Mouse (Mus musculus): ENCODE results near the gene Lgalsl. TPM values are rescaled to one million over a fixed set of nuclear protein-coding genes. Genes with fewer than 3 reads are reported as not detected.

Gene Lgalsl
- polyA plus RNA-seq (2012): 0.03 and 0.04 TPM in 2 replicates

DNA sequence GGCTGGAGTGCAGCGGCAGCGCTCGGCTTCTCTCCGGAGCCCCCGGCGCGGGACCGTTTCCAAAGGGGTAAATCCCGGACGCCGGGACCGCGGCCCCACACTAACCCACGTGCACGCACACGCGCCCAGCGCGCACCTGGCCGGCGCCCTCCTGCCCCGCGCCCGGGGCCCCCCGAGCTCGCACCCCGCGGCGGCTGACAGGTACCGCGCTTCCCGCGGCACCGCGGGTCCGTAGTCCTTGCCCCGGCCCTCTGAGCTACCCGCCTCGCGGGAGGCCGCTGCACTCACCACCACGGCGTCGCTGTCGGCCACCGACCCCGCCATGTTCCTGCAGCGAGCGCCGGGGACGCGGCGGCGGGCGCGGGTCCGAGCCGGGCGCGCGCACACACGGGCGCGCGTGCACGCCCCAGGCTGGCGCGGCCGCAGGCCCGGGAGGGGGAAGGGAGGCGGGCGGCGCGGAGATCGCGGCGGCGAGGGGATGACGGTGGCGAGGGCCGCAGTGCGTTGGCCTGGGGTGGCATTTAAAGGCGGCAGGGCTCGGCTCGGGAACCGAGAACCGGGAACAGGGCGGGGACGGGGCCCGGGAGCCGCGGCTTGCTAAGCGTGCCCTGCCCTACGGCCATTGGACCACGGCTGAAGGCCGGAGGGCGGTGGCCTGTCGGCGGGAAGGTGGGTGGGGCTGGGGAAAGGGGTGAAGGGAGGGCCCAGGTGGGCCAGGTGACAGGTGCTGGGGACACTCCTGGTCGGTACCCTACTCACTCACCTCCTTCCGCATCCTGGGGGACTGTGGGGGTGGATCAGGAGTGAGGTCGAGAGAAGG lies at the start of gene Lgalsl:
Gene Lgalsl, minus strand, starts transcription at position 371 of the 820 bp plus-strand sequence.
- Histone ChIP-seq H3K4me1 (ENCODE audit: control insufficient read depth) (peaks cover 28% of the 10 kb centered on the region), H3K4me3 (replicated peaks) (peak within 1 kb of the TSS; percentile 87), H3K9me3 (ENCODE audit: control insufficient read depth, low read length) (no peaks in the 10 kb centered on the region), H3K36me3 (ENCODE audit: control insufficient read depth) (peaks cover 21% of the 10 kb centered on the region), H3K27me3 (ENCODE audit: control insufficient read depth) (peaks cover 52% of the 10 kb centered on the region)
- TF ChIP-seq GATA1 (IDR thresholded peaks at IDR 0.05; ENCODE audit: low read length): no peak
- TF ChIP-seq TAL1 (IDR thresholded peaks at IDR 0.05; ENCODE audit: low read length): no peak

DNA sequence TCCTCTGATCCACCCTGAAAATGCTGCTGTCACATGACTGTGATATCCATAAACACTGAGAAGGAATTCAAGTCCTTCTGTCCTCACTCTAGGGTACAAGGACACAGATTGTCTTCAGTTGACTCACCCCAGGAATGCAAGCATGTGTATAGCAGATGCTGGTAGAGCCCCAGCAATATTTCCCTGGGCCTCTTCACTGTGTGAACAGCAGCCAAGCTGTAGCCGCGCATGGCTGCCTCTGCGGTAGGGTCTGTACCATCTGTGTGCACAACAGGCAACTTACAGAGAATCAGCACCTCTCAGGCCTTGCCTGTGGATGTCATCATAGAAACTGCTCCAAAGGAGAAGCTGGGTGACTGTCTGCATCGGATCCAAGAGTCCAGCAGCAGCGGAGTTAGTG lies 47.8 kb upstream of the Lgalsl start:
- Histone ChIP-seq H3K9me3 (ENCODE audit: control insufficient read depth, low read length) (no peaks in the 10 kb centered on the region), H3K27me3 (ENCODE audit: control insufficient read depth) (no peaks in the 10 kb centered on the region), H3K4me1 (ENCODE audit: control insufficient read depth) (no peaks in the 10 kb centered on the region), H3K4me3 (replicated peaks) (no peak overlapping the region), H3K36me3 (ENCODE audit: control insufficient read depth) (no peaks in the 10 kb centered on the region)
- TF ChIP-seq TAL1 (IDR thresholded peaks at IDR 0.05; ENCODE audit: low read length) (no peak), GATA1 (IDR thresholded peaks at IDR 0.05; ENCODE audit: low read length) (no peak)

DNA sequence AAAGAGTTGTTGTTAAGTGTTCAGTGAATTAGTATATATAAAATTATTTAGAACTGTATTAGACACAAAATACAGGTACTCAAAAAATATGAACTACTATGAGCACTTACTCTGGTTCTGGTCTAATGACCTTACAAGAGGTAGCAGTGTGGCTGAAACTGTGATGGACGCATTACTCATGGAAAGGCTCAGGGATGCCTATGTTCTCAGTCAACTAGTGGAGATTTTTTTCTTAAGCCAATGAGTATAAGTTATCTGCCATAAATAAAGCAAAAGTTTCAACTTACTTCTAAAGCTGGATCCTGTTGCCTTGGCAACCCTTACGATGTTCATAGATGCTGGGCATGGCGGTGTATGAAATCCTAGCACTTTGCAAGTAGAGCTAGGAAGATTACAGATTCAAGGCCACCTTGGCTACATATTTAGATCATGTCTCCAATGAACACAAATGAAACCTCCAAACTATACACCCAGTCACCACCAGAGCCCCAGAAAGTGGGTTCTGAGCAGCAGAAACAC lies 46.8 kb upstream of the Lgalsl start:
- Histone ChIP-seq H3K27me3 (ENCODE audit: control insufficient read depth) (no peaks in the 10 kb centered on the region), H3K36me3 (ENCODE audit: control insufficient read depth) (no peaks in the 10 kb centered on the region), H3K9me3 (ENCODE audit: control insufficient read depth, low read length) (no peaks in the 10 kb centered on the region), H3K4me1 (ENCODE audit: control insufficient read depth) (no peaks in the 10 kb centered on the region), H3K4me3 (replicated peaks) (no peak overlapping the region)
- TF ChIP-seq GATA1 (IDR thresholded peaks at IDR 0.05; ENCODE audit: low read length) (no peak), TAL1 (IDR thresholded peaks at IDR 0.05; ENCODE audit: low read length) (no peak)

DNA sequence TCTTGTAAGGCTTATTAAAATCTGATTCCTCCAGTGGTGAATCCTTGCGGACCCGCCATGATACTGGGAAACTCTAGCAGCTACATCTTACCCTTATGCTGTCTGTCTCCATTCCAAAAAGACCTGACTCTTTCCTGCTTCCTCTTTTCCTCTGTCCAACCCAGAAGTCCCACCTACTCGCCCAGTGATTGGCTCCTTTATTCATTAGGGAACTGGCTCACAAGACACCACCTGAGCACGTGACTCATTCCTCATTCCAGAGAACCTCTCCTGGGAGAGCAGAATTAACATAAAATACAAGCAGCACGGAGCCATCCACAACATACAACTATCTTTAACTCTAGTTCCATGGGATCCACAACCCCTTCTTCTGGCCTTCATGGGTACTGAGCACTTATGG lies 42.5 kb upstream of the Lgalsl start:
- TF ChIP-seq GATA1 (IDR thresholded peaks at IDR 0.05; ENCODE audit: low read length) (no peak), TAL1 (IDR thresholded peaks at IDR 0.05; ENCODE audit: low read length) (no peak)

DNA sequence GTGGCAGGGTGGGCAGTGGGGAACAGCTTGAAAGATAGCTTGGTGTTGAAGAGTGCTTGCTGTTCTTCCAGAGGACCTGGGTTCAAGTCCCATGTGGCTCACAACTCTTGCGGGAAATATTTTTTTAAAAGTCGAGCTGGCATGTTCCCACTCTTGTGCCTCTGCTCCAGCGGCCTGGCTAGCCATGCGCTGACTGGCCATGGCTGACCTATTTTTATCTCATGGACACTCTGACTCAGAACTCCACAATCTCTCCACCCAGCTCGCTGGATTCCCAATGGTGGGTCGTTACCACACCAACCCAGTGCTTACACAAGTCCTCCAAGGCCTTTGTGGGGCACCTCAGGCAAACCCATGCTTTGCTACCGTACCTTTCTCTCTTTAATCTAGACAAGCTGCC lies 42.1 kb upstream of the Lgalsl start:
- Histone ChIP-seq H3K4me3 (replicated peaks) (no peak overlapping the region), H3K36me3 (ENCODE audit: control insufficient read depth) (no peaks in the 10 kb centered on the region), H3K4me1 (ENCODE audit: control insufficient read depth) (peaks cover 16% of the 10 kb centered on the region), H3K9me3 (ENCODE audit: control insufficient read depth, low read length) (no peaks in the 10 kb centered on the region), H3K27me3 (ENCODE audit: control insufficient read depth) (no peaks in the 10 kb centered on the region)
- TF ChIP-seq TAL1 (IDR thresholded peaks at IDR 0.05; ENCODE audit: low read length): no peak
- TF ChIP-seq GATA1 (IDR thresholded peaks at IDR 0.05; ENCODE audit: low read length): no peak

More for the DNA sequence above, 42.5 kb upstream of the Lgalsl start:
- H3K4me1 ChIP-seq (ENCODE audit: control insufficient read depth): peaks cover 16% of the 10 kb centered on the region
- no peaks in the 10 kb centered on the region for H3K36me3 ChIP-seq (ENCODE audit: control insufficient read depth)
- no peaks in the 10 kb centered on the region for H3K9me3 ChIP-seq (ENCODE audit: control insufficient read depth, low read length)
- no peak overlapping the region for H3K4me3 ChIP-seq (replicated peaks)
- H3K27me3 ChIP-seq (ENCODE audit: control insufficient read depth): no peaks in the 10 kb centered on the region

DNA sequence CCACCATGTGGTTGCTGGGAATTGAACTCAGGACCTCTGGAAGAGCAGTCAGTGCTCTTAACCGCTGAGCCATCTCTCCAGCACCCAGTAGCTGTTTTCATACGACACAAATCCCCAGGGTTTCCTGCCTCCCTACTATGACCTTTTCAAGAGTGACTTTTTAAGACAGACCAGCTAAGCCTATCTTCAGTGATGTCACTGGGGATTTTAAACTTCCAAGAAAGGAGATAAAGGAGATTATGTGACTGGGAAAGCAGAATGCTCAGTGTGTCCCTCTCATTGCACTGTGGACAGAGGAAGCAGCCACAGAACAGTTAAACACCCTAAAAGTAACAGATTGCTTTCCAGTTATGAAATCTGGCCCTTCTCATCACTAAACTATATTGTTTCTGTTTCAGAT lies 41.6 kb upstream of the Lgalsl start:
- Histone ChIP-seq H3K9me3 (ENCODE audit: control insufficient read depth, low read length) (no peaks in the 10 kb centered on the region), H3K36me3 (ENCODE audit: control insufficient read depth) (no peaks in the 10 kb centered on the region), H3K4me3 (replicated peaks) (no peak overlapping the region), H3K27me3 (ENCODE audit: control insufficient read depth) (no peaks in the 10 kb centered on the region), H3K4me1 (ENCODE audit: control insufficient read depth) (peaks cover 19% of the 10 kb centered on the region)
- no peak for TF ChIP-seq TAL1 (IDR thresholded peaks at IDR 0.05; ENCODE audit: low read length)
- no peak for TF ChIP-seq GATA1 (IDR thresholded peaks at IDR 0.05; ENCODE audit: low read length)

DNA sequence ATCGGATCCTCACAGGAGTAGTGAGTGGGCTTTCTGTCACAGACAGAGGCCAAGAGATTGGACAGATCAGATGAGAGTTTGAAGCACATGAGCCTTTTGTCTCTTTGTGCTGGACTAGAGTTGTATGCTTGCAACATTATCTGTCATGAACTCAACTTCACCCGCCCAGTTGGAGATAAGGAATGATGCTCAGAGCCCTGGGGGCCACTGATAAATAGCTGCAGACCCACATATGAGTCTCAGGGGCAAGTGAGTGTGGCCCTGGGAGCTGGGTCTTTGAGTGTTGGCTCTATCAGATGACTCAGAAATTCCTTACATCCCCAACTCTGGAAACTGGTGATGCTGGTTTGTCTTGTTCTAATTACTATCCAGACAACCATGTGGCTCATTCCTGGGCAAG lies 39.1 kb upstream of the Lgalsl start:
- Histone ChIP-seq H3K4me3 (replicated peaks) (no peak overlapping the region), H3K4me1 (ENCODE audit: control insufficient read depth) (peaks cover 21% of the 10 kb centered on the region), H3K9me3 (ENCODE audit: control insufficient read depth, low read length) (no peaks in the 10 kb centered on the region), H3K27me3 (ENCODE audit: control insufficient read depth) (no peaks in the 10 kb centered on the region), H3K36me3 (ENCODE audit: control insufficient read depth) (no peaks in the 10 kb centered on the region)
- TF ChIP-seq GATA1 (IDR thresholded peaks at IDR 0.05; ENCODE audit: low read length) (no peak), TAL1 (IDR thresholded peaks at IDR 0.05; ENCODE audit: low read length) (no peak)

DNA sequence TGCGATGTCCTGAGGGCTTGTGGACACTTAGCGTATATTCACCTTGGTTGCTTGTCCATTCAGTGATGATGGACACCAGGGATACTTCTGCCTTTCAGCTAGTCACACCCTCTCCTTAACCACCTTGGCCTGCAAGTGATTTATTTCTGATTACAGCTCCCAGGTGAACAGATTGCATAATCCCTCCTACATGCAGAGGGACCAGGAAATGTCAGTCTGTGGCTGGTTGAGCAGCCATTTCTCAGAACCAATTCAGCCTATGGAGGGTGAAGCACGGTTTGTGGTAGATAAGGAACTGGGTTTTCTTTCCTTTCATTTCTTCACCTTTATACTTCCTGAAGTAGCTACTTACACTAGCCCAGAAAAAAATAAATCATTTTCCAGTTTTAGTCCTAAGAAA lies 34.6 kb upstream of the Lgalsl start:
- Histone ChIP-seq H3K4me1 (ENCODE audit: control insufficient read depth) (peaks cover 17% of the 10 kb centered on the region), H3K36me3 (ENCODE audit: control insufficient read depth) (no peaks in the 10 kb centered on the region), H3K9me3 (ENCODE audit: control insufficient read depth, low read length) (no peaks in the 10 kb centered on the region), H3K27me3 (ENCODE audit: control insufficient read depth) (no peaks in the 10 kb centered on the region), H3K4me3 (replicated peaks) (no peak overlapping the region)
- TF ChIP-seq TAL1 (IDR thresholded peaks at IDR 0.05; ENCODE audit: low read length) (no peak), GATA1 (IDR thresholded peaks at IDR 0.05; ENCODE audit: low read length) (no peak)

DNA sequence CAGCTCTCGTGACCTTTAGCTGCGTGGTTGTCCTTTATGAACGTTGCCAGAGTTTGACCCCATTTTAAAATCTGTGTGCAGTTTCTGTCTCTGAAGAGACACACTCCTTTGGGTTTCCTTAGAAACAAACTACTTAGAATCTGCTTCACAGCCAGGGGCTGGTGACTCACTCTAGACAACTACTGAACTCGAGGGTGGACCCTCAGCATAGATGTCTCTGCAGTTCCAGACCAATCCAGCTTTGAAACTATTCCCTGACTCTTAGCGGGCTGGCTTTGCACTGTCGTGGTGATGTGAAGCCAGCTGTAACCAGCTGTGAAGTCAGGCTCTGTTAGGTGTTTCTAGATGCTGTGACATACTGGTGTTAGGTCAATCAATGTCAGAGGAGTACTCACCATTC lies 33.8 kb upstream of the Lgalsl start:
- Histone ChIP-seq H3K9me3 (ENCODE audit: control insufficient read depth, low read length) (no peaks in the 10 kb centered on the region), H3K4me3 (replicated peaks) (no peak overlapping the region), H3K27me3 (ENCODE audit: control insufficient read depth) (no peaks in the 10 kb centered on the region), H3K36me3 (ENCODE audit: control insufficient read depth) (no peaks in the 10 kb centered on the region), H3K4me1 (ENCODE audit: control insufficient read depth) (peaks cover 9% of the 10 kb centered on the region)
- TF ChIP-seq GATA1 (IDR thresholded peaks at IDR 0.05; ENCODE audit: low read length) (no peak), TAL1 (IDR thresholded peaks at IDR 0.05; ENCODE audit: low read length) (no peak)
